Mouse (Mus musculus) C2C12 (cell line): ENCODE measurements around the gene Tmigd1.

Experiments
- CTCF ChIP-seq: IDR thresholded peaks from one replicate; pipeline ENCODE4 v1.5.1; 2011; ENCODE audit not compliant: control insufficient read depth, insufficient read depth, insufficient read length
- FOSL1 ChIP-seq: IDR thresholded peaks from one replicate; pipeline ENCODE4 v1.8.0; 2011; ENCODE audit warnings: mild to moderate bottlenecking, low read length; ENCODE audit not compliant: poor library complexity, insufficient read depth, severe bottlenecking
- MAX ChIP-seq: IDR thresholded peaks from one replicate; pipeline ENCODE4 v1.6.1; 2011; ENCODE audit warnings: mild to moderate bottlenecking, control low read depth
- MYOD1 ChIP-seq: IDR thresholded peaks from one replicate; pipeline ENCODE4 v1.6.1; 2011; ENCODE audit warnings: low read depth; ENCODE audit not compliant: control insufficient read depth, insufficient read length
- USF1 ChIP-seq: IDR thresholded peaks from one replicate; pipeline ENCODE4 v1.6.1; 2011; ENCODE audit warnings: low read depth, mild to moderate bottlenecking, control low read depth, moderate library complexity

GRCm38 (mm10) chr11:76933209-76933608 is 31.2 kb downstream of the Tmigd1 start:
- TF ChIP-seq CTCF (no peak), FOSL1 (no peak), MYOD1 (no peak), MAX (no peak), USF1 (no peak)
